Mouse (Mus musculus) lung, postnatal 0 days (tissue): ENCODE measurements at regions not wholly inside any gene's neighbourhood (a gene's known extent, or its start where the extent isn't known, plus 50 kb on each side); places are given as distances from the start of the nearest gene placed in this dataset.

Source experiments
- CTCF ChIP-seq: IDR thresholded peaks from 2 replicates; pipeline ENCODE4 v1.5.1; 2016; ENCODE audit warnings: antibody characterized with exemption, mild to moderate bottlenecking
- EP300 ChIP-seq: IDR thresholded peaks from 2 replicates; pipeline ENCODE4 v1.6.1; 2016; ENCODE audit warnings: antibody characterized with exemption, mild to moderate bottlenecking, control low read depth

DNA sequence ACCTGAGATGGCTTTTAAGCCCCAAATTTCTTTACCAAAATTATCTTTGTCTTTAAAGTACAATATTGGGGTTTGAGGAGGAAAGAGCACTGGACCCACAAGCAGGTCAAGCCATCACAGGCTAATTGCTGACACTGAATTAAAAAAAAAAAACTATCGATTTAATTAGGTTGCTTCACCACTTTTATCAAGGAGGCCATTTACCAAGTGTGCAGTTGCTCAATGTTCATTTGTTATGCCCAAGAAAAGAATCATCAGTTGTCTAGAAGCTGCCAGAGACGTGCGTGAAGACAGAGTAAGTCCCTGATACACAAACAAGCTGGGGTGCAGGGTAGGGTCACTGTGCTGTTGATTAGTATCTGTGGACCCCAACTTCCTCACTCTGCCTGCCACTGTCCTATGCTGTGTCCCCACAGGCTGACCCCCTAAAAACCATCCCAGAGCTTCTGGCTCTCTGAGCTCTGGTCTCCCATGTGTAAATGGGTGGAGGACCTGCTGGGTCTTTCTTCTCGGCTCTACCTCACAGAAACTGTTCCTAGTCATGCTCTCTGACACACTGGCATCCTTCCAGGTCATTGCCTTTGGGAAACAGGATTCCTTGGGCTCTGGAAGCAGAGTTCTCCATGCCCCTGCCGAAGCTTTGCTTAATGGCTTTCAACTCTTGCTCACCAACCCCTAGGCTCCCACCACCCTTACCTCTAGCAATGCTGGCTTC, 116.8 kb downstream of the Dyrk2 start:
- TF ChIP-seq CTCF (no peak), EP300 (no peak)
